Mouse (Mus musculus): ENCODE results near the gene Tmem117.

GRCm38 (mm10) chr15:94803624-94804342 is 174.8 kb downstream of the Tmem117 start:
- TF ChIP-seq TAL1 (IDR thresholded peaks at IDR 0.05; ENCODE audit: low read length) (no peak), GATA1 (IDR thresholded peaks at IDR 0.05; ENCODE audit: low read length) (no peak)

Data from erythroblast, embryonic 14.5 days (primary cell).